Mouse (Mus musculus): Measurements from ENCODE around the gene Bmi1. TPM values are rescaled to one million over a fixed set of nuclear protein-coding genes. Genes with fewer than 3 reads are reported as not detected.

Gene Bmi1
- 10 to 100 TPM; 32.0 to 40.1 TPM for total RNA-seq (2021)
- long read RNA-seq, experiment 1, transcript Bmi1-201 (10 exons, 3,594 nt) = major isoform, 27 of 27 reads
- long read RNA-seq, experiment 1, partial matches to known transcripts = 0 of 27 reads
- long read RNA-seq, experiment 1, other reads (novel, unspliced or antisense) = 0 of 27 reads
- long read RNA-seq, experiment 2, transcript Bmi1-201 (10 exons, 3,594 nt) = major isoform, 19 of 25 reads
- long read RNA-seq, experiment 2, partial matches to known transcripts = 3 of 25 reads
- long read RNA-seq, experiment 2, other reads (novel, unspliced or antisense) = 3 of 25 reads

DNA sequence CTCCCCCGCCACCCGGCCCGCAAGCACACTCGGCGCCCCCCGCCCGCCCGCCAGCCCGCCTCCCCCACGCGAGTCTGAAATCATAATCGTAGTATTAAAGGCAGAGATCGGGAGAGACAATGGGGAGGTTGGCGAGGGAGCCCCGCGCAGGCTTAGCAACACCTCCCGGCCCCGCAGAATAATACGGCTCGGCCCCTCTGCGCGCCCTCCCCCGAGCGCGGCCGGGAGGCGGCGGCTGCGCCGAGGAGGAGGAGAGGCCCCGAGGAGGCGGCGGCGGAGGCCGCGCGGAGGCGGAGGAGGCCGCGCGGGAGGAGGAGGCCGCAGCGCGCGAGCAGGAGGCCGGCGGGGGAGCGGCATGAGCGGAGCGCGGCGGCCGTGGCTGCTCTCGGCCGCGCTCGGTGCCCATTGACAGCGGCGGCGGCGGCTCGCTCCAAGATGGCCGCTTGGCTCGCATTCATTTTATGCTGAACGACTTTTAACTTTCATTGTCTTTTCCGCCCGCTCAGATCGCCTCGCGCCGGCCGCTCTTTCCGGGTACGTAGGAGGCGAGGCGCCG, at the start of gene Bmi1:
Bmi1 (plus strand) TSS at position 83 of the 556 bp plus-strand sequence.
- peak in 1 of 2 experiments; percentile 50 for DNase-seq (ENCODE audit: low spot score in 2 of 2)
- intact Hi-C loops (cut with DNase I) = loop anchor here (5.0 to 10.0 kb wide), 2 partner anchors 318 to 630 kb away; partner anchors contain the start of genes 4930426L09Rik, Pip4k2a and Skida1

GRCm38 (mm10) chr2:18630547-18630946, 46.3 kb upstream of the Bmi1 start:
- no peak for DNase-seq (ENCODE audit: low spot score in 2 of 2)
- intact Hi-C loops (cut with DNase I) = no loop called here

GRCm38 (mm10) chr2:18635052-18635451, 41.8 kb upstream of the Bmi1 start:
- intact Hi-C loops (cut with DNase I) = no loop called here
- DNase-seq (ENCODE audit: low spot score in 2 of 2) = peak; percentile 85 to 88

- intact Hi-C loops (cut with DNase I) = no loop called here
- no peak for DNase-seq (ENCODE audit: low spot score in 2 of 2)
These were observed 28.3 kb upstream of the Bmi1 start for GRCm38 (mm10) chr2:18648563-18648962.

- intact Hi-C loops (cut with DNase I) = no loop called here
- DNase-seq (ENCODE audit: low spot score in 2 of 2) = no peak
These were observed 22.0 kb upstream of the Bmi1 start for GRCm38 (mm10) chr2:18654821-18655220.

DNA sequence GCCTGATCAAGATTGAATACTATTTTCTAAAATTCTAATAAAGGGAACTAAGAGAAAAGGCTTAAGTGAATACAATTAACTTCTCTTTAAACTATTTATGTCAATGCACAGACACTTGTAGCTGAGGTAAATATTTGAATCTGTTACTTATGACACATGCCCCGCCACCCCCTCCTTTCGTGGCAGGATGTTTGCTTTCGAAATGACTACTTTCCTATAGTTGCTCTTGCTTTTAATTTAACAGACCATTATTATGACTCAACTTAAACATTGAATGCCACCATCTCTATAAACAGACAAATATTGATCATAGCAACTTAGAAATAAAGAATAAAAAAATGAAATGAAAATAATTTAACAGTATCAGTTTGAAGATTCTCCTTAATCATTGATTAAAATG, 12.8 kb upstream of the Bmi1 start:
- intact Hi-C loops (cut with DNase I) = no loop called here
- no peak for DNase-seq (ENCODE audit: low spot score in 2 of 2)

GRCm38 (mm10) chr2:18671041-18671440, 5.8 kb upstream of the Bmi1 start:
- intact Hi-C loops (cut with DNase I) = loop anchor here (5.0 to 10.0 kb wide), 2 partner anchors 84 to 324 kb away; partner anchors contain the start of genes 4930426L09Rik and Pip4k2a

DNA sequence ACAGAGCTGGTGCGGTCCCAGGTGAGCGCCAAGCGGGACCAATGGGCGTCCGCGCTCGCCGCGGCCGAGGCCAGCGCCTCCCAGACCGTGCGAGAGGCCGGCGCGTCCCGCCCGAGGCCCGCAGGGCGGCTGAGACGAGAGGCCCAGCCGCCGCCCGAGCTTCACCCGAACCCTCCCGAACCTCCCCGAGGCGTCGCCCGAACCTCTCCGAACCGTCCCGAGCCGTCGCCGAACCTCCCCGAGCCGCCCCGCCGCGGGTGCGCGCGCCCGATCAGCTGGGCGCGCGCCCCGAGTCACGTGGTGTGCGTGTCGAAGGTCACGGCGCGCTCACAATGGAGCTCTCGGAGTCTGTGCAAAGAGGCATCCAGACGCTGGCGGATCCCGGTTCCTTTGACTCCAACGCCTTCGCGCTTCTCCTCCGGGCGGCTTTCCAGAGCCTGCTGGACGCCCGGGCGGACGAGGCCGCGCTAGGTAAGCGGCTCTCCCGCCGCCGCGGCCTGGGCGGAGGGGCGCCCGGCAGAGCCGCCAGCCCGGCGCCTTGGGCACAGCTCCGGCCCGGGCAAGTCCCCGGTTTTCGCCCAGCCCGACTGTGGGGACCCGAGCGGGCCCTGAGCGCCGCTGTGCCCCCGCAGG, 4.6 kb upstream of the Bmi1 start, which contains the start of gene Commd3:
Commd3 (plus strand) TSS at position 252 of the 633 bp plus-strand sequence.
- intact Hi-C loops (cut with DNase I) = loop anchor here (2.0 to 10.0 kb wide), 3 partner anchors 85 to 323 kb away; partner anchors contain the start of genes 4930426L09Rik, Dnajc1 and Pip4k2a
- peak; percentile 93 to 95 for DNase-seq (ENCODE audit: low spot score in 2 of 2)

More at GRCm38 (mm10) chr2:18671041-18671440, 5.8 kb upstream of the Bmi1 start:
- no peak for DNase-seq (ENCODE audit: low spot score in 2 of 2)

- DNase-seq (ENCODE audit: low spot score in 2 of 2) = no peak
- intact Hi-C loops (cut with DNase I) = loop anchor here (2.0 to 10.0 kb wide), 3 partner anchors 85 to 322 kb away; partner anchors contain the start of genes 4930426L09Rik, Dnajc1 and Pip4k2a
These were observed 4.1 kb upstream of the Bmi1 start for GRCm38 (mm10) chr2:18672766-18673164.

GRCm38 (mm10) chr2:18673766-18674165, 3.1 kb upstream of the Bmi1 start:
- intact Hi-C loops (cut with DNase I) = loop anchor here (2.0 to 10.0 kb wide), 3 partner anchors 86 to 321 kb away; partner anchors contain the start of genes 4930426L09Rik, Dnajc1 and Pip4k2a
- no peak for DNase-seq (ENCODE audit: low spot score in 2 of 2)

DNA sequence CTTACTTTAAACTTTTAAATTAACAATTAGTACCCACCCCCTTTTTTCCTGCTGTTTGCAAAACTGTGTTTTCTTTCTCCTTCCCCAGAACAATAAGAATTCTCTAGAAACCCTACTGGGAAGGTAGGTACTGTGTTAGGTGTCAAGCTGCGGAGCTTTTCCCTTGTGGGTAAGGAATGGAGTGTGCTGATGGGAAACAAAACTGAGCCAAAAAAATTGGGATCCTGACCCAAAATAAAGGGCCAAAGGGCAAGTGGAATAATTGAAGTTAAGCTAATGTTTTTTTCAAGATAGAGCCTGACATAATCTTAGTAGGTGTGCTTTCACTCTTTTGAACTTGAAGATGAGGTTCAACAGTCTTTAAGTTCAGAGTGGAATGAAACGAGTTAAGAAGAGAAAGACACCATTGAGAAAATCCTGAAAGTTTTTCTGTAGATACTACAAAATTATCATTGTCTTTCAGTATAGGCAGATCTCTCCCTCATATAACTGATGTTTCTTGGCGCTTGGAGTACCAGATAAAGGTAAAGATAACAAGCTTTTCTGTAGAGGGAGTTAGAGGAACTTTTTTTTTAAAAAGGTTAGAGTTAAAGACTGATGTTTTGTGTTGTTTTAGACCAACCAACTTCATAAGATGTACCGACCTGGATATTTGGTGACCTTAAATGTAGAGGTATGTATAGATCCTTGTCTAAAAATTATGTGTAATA, 2.5 kb upstream of the Bmi1 start:
- intact Hi-C loops (cut with DNase I) = loop anchor here (5.0 to 10.0 kb wide), 2 partner anchors 87 to 320 kb away; partner anchors contain the start of genes 4930426L09Rik and Pip4k2a
- DNase-seq (ENCODE audit: low spot score in 2 of 2) = no peak

GRCm38 (mm10) chr2:18675681-18676456, 949 bp upstream of the Bmi1 start:
- no peak for DNase-seq (ENCODE audit: low spot score in 2 of 2)
- intact Hi-C loops (cut with DNase I) = loop anchor here (5.0 to 10.0 kb wide), 2 partner anchors 319 to 629 kb away; partner anchors contain the start of genes 4930426L09Rik, Pip4k2a and Skida1

DNA sequence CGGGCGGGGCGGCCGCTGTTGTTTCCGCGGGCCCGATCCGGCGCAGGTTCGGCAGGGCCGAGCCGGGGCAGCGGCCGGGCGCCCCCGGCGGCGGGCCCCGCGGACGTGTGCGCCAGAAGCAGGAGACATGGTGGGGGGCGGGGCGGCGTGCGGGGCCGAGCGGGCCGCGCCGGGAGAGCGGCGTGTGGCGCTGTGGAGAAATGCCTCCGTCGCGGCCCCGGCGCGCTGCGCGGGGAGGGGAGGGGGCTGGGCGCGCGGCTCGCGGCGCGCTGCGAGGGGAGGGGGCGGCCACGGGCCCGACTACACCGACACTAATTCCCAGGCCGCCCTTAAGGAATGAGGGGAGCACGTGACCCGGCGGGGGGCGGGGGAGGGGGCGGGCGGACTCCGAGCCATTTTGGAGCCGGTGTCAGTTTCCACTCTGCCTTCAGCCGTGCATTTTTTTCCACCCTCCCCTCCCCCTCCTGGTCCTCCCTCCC, 322 bp upstream of the Bmi1 start:
- peak; percentile 74 to 78 for DNase-seq (ENCODE audit: low spot score in 2 of 2)
- intact Hi-C loops (cut with DNase I) = loop anchor here (5.0 to 10.0 kb wide), 2 partner anchors 318 to 629 kb away; partner anchors contain the start of genes 4930426L09Rik, Pip4k2a and Skida1

GRCm38 (mm10) chr2:18677631-18678471, 1.0 kb downstream of the Bmi1 start:
- DNase-seq (ENCODE audit: low spot score in 2 of 2) = peak in 1 of 2 experiments; percentile 45
- intact Hi-C loops (cut with DNase I) = loop anchor here (5.0 to 10.0 kb wide), 2 partner anchors 317 to 631 kb away; partner anchors contain the start of genes 4930426L09Rik, Pip4k2a and Skida1

- intact Hi-C loops (cut with DNase I) = loop anchor here (5.0 to 10.0 kb wide), 2 partner anchors 315 to 632 kb away; partner anchors contain the start of genes 4930426L09Rik, Pip4k2a and Skida1
These were observed 2.9 kb downstream of the Bmi1 start for GRCm38 (mm10) chr2:18679701-18680100.

GRCm38 (mm10) chr2:18680501-18680900, 3.7 kb downstream of the Bmi1 start:
- intact Hi-C loops (cut with DNase I) = no loop called here
- DNase-seq (ENCODE audit: low spot score in 2 of 2) = no peak

More at GRCm38 (mm10) chr2:18679701-18680100, 2.9 kb downstream of the Bmi1 start:
- DNase-seq (ENCODE audit: low spot score in 2 of 2) = no peak

DNA sequence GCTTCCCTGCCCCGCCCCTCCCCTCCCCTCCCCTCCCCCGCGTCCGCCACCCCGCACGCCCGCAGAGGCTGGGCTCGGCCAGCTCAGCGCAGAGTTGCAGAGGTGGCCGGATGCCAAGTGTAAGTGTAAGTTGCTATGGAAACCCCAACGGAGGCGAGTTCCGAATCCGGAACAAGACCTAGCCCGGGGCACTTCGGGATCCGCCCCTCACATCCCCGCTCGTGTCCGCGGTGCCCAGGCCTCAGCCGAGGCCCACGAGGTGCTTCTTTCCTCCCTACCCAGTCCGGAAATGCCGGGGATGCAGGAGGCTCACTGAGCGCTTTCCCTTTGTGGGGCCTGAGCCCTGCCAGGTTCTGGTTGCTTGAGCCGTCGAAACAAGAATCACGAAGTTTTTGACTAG, 4.1 kb downstream of the Bmi1 start:
- DNase-seq (ENCODE audit: low spot score in 2 of 2) = peak in 1 of 2 experiments; percentile 58
- intact Hi-C loops (cut with DNase I) = no loop called here
